8 mouse cellular contexts compared by ENCODE assay signal in the genomic region with DNA sequence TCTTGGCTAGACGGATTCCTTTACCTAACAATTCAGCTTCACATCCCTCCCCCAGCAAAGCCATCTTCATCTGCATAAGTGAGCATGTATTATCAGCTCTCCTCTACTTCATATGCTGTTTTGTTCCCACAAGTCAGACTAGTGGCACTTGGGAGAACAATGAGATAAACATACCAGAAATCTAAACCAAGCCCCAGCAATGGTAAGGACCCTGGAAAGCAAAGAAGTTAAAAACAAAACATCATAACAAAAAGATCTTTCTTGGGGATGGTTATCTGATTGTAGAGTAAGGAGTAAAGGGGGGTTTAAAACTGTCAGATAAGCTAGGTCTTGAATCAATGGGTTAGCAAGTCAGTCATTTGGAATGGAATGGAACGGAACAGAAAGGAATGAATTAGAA. TPM values are rescaled to one million over a fixed set of nuclear protein-coding genes. Genes with fewer than 3 reads are reported as not detected.
DNase-seq lines count a peak whose midpoint lies in the region; ATAC-seq and TF ChIP-seq lines count a peak whose summit lies in the region.

No protein-coding gene starts in this region.

- TF ChIP-seq CTCF in embryonic fibroblast, embryonic 13.5 days (IDR thresholded peaks at IDR 0.05; ENCODE audit: borderline replicate concordance, insufficient read depth, low read length): no peak
- TF ChIP-seq CTCF in thymus, adult 2 months (IDR thresholded peaks at IDR 0.05; ENCODE audit: borderline replicate concordance, control insufficient read depth, extremely low read depth, insufficient read depth, low read length, poor library complexity): no peak

- ATAC-seq in neural tube, embryonic 11.5 days (ENCODE audit: insufficient read depth, low FRiP score, low TSS enrichment): no peak
- ATAC-seq in limb, embryonic 12.5 days (ENCODE audit: insufficient number of reproducible peaks, insufficient read depth, low FRiP score, low TSS enrichment, low read depth): no peak
- no peak for ATAC-seq in stomach, embryonic 14.5 days (ENCODE audit: insufficient number of reproducible peaks, insufficient read depth, low FRiP score, low read depth)

- H3K27ac ChIP-seq in neural tube, embryonic 11.5 days (ENCODE audit: low read depth, low read length): no peak overlapping the region
- peak overlapping the region; percentile 32 for H3K27ac ChIP-seq in embryonic fibroblast, embryonic 13.5 days (ENCODE audit: insufficient read depth, low read length)
- no peak overlapping the region for H3K27ac ChIP-seq in limb, embryonic 12.5 days
- no peak overlapping the region for H3K27ac ChIP-seq in stomach, embryonic 14.5 days (ENCODE audit: low read length)
- no peak overlapping the region for H3K27ac ChIP-seq in thymus, adult 2 months (ENCODE audit: control insufficient read depth, insufficient read depth, low read length)

- H3K4me1 ChIP-seq in neural tube, embryonic 11.5 days (ENCODE audit: control insufficient read depth, insufficient read depth, low read length): peaks cover 5% of the 10 kb centered on the region
- H3K4me1 ChIP-seq in embryonic fibroblast, embryonic 13.5 days (ENCODE audit: control insufficient read depth, insufficient read depth, low read length): peaks cover 2% of the 10 kb centered on the region; the same call in 1 of the 2 replicates
- H3K4me1 ChIP-seq in limb, embryonic 12.5 days (replicated peaks): peaks cover 7% of the 10 kb centered on the region
- peaks cover 5% of the 10 kb centered on the region; the same call in 1 of the 2 replicates for H3K4me1 ChIP-seq in stomach, embryonic 14.5 days (ENCODE audit: control insufficient read depth, insufficient read depth, low read length)
- H3K4me1 ChIP-seq in thymus, adult 2 months (replicated peaks; ENCODE audit: control insufficient read depth, insufficient read depth, low read length): peaks cover 3% of the 10 kb centered on the region; the same call in 1 of the 2 replicates

- H3K4me2 ChIP-seq in neural tube, embryonic 11.5 days (ENCODE audit: low read depth): peak overlapping the region; percentile 64
- peak overlapping the region; percentile 66 for H3K4me2 ChIP-seq in limb, embryonic 12.5 days
- H3K4me2 ChIP-seq in stomach, embryonic 14.5 days (replicated peaks; ENCODE audit: low read depth, low read length): peak overlapping the region; percentile 78

- H3K4me3 ChIP-seq in neural tube, embryonic 11.5 days (ENCODE audit: low read depth, low read length): peak overlapping the region; percentile 79
- H3K4me3 ChIP-seq in embryonic fibroblast, embryonic 13.5 days (ENCODE audit: insufficient read depth, low read length): peak overlapping the region; percentile 85
- peak overlapping the region; percentile 83 for H3K4me3 ChIP-seq in limb, embryonic 12.5 days (replicated peaks)
- peak overlapping the region; percentile 85 for H3K4me3 ChIP-seq in stomach, embryonic 14.5 days (ENCODE audit: low read depth, low read length)
- H3K4me3 ChIP-seq in thymus, adult 2 months (ENCODE audit: control insufficient read depth, insufficient read depth, low read length): no peak overlapping the region

- H3K36me3 ChIP-seq in neural tube, embryonic 11.5 days (ENCODE audit: control insufficient read depth, insufficient read depth, low read length): no peaks in the 10 kb centered on the region; the same call in 1 of the 2 replicates
- H3K36me3 ChIP-seq in limb, embryonic 12.5 days: peaks cover 15% of the 10 kb centered on the region
- no peaks in the 10 kb centered on the region; the same call in none of the 2 replicates for H3K36me3 ChIP-seq in stomach, embryonic 14.5 days (ENCODE audit: control insufficient read depth, insufficient read depth, low read length)
- H3K36me3 ChIP-seq in thymus, adult 2 months (ENCODE audit: control insufficient read depth, insufficient read depth, low read length): no peaks in the 10 kb centered on the region

- peak overlapping the region; percentile 92 for H3K9ac ChIP-seq in neural tube, embryonic 11.5 days (ENCODE audit: low read length)
- H3K9ac ChIP-seq in limb, embryonic 12.5 days (replicated peaks): peak overlapping the region; percentile 96
- H3K9ac ChIP-seq in stomach, embryonic 14.5 days (replicated peaks; ENCODE audit: low read depth, low read length): peak overlapping the region; percentile 90

- DNase-seq in neural tube, embryonic 11.5 days (ENCODE audit: low spot score): no peak
- DNase-seq in neural tube, embryonic 10.5 days (ENCODE audit: extremely low spot score, low spot score): no peak
- DNase-seq in gastrocnemius, postnatal 4 days (ENCODE audit: low spot score in 2 of 2): no peak
- DNase-seq in thymus, adult 2 months: no peak
- no peak for DNase-seq in urinary bladder, adult 2 months (ENCODE audit: low spot score)

- no peaks in the 10 kb centered on the region for H3K27me3 ChIP-seq in neural tube, embryonic 11.5 days (ENCODE audit: control insufficient read depth, insufficient read depth, low read length)
- no peaks in the 10 kb centered on the region for H3K27me3 ChIP-seq in limb, embryonic 12.5 days
- no peaks in the 10 kb centered on the region for H3K27me3 ChIP-seq in stomach, embryonic 14.5 days (ENCODE audit: control insufficient read depth, insufficient read depth, low read length)
- no peaks in the 10 kb centered on the region for H3K27me3 ChIP-seq in thymus, adult 2 months (ENCODE audit: control insufficient read depth, insufficient read depth, low read length)

- 12% methylated on average over 2 of the region's 2 CpGs for WGBS in neural tube, embryonic 11.5 days
- WGBS in limb, embryonic 12.5 days: 10% methylated on average over 2 of the region's 2 CpGs
- WGBS in stomach, embryonic 14.5 days: 26% methylated on average over 2 of the region's 2 CpGs
- 63% methylated on average over 2 of the region's 2 CpGs for WGBS in thymus, adult 2 months

- H3K9me3 ChIP-seq in neural tube, embryonic 11.5 days (ENCODE audit: control insufficient read depth, low read length): no peaks in the 10 kb centered on the region
- no peaks in the 10 kb centered on the region for H3K9me3 ChIP-seq in limb, embryonic 12.5 days
- no peaks in the 10 kb centered on the region for H3K9me3 ChIP-seq in stomach, embryonic 14.5 days (ENCODE audit: control insufficient read depth, low read depth, low read length)

- no peak for TF ChIP-seq POLR2A in embryonic fibroblast, embryonic 13.5 days (IDR thresholded peaks at IDR 0.05; ENCODE audit: low read depth, low read length)
- TF ChIP-seq POLR2A in thymus, adult 2 months (IDR thresholded peaks at IDR 0.05; ENCODE audit: control insufficient read depth, extremely low read depth, insufficient read depth, low read length, poor library complexity): no peak

RNA-seq across cellular contexts. Expression of gene Flywch1, which starts 0.9 kb away (rescaled TPM):
- 173 and 197 TPM in 2 replicates for polyA plus RNA-seq in neural tube, embryonic 11.5 days (2014; fragmentation: Nextera tagmentation; extraction: Ambion mirVana)
- 29.3 and 33.0 TPM in 2 replicates for polyA plus RNA-seq in embryonic fibroblast, embryonic 13.5 days (2011; ENCODE audit: insufficient read length, low read depth, missing spikeins)
- 136 and 140 TPM in 2 replicates for polyA plus RNA-seq in limb, embryonic 12.5 days (2016; fragmentation: Nextera tagmentation; extraction: Ambion mirVana)
- polyA plus RNA-seq in stomach, embryonic 14.5 days (2014; fragmentation: Nextera tagmentation; extraction: Ambion mirVana): 54.3 and 57.3 TPM in 2 replicates
- 10 to 100 TPM; 44.5 to 49.2 TPM for total RNA-seq in gastrocnemius, postnatal 4 days (2021)
- polyA plus RNA-seq in thymus, adult 2 months (2012; rRNA removed): 32.0 and 33.6 TPM in 2 replicates
- polyA plus RNA-seq in urinary bladder, adult 2 months (2012; rRNA removed): 35.0 and 39.3 TPM in 2 replicates

RNA-seq across cellular contexts. Expression of gene Flywch2, which starts 15.4 kb away (rescaled TPM):
- 29.1 and 32.6 TPM in 2 replicates for polyA plus RNA-seq in neural tube, embryonic 11.5 days (2014; fragmentation: Nextera tagmentation; extraction: Ambion mirVana)
- 2.2 and 2.8 TPM in 2 replicates for polyA plus RNA-seq in embryonic fibroblast, embryonic 13.5 days (2011; ENCODE audit: insufficient read length, low read depth, missing spikeins)
- 71.0 and 76.7 TPM in 2 replicates for polyA plus RNA-seq in limb, embryonic 12.5 days (2016; fragmentation: Nextera tagmentation; extraction: Ambion mirVana)
- polyA plus RNA-seq in stomach, embryonic 14.5 days (2014; fragmentation: Nextera tagmentation; extraction: Ambion mirVana): 29.0 and 31.0 TPM in 2 replicates
- total RNA-seq in gastrocnemius, postnatal 4 days (2021): 1 to 10 TPM; 5.6 to 6.0 TPM
- 2.3 and 4.0 TPM in 2 replicates for polyA plus RNA-seq in thymus, adult 2 months (2012; rRNA removed)
- 9.0 and 13.2 TPM in 2 replicates for polyA plus RNA-seq in urinary bladder, adult 2 months (2012; rRNA removed)

RNA-seq across cellular contexts. Expression of gene Srrm2, which starts 19.8 kb away (rescaled TPM):
- 399 and 408 TPM in 2 replicates for polyA plus RNA-seq in neural tube, embryonic 11.5 days (2014; fragmentation: Nextera tagmentation; extraction: Ambion mirVana)
- polyA plus RNA-seq in embryonic fibroblast, embryonic 13.5 days (2011; ENCODE audit: insufficient read length, low read depth, missing spikeins): 264 and 303 TPM in 2 replicates
- 639 and 703 TPM in 2 replicates for polyA plus RNA-seq in limb, embryonic 12.5 days (2016; fragmentation: Nextera tagmentation; extraction: Ambion mirVana)
- polyA plus RNA-seq in stomach, embryonic 14.5 days (2014; fragmentation: Nextera tagmentation; extraction: Ambion mirVana): 513 and 521 TPM in 2 replicates
- total RNA-seq in gastrocnemius, postnatal 4 days (2021): 100 to 1,000 TPM; 293 to 304 TPM
- 874 and 1,056 TPM in 2 replicates for polyA plus RNA-seq in thymus, adult 2 months (2012; rRNA removed)
- polyA plus RNA-seq in urinary bladder, adult 2 months (2012; rRNA removed): 540 TPM in 2 replicates

RNA-seq across cellular contexts. Expression of gene Kremen2, which starts 24.9 kb away (rescaled TPM):
- polyA plus RNA-seq in neural tube, embryonic 11.5 days (2014; fragmentation: Nextera tagmentation; extraction: Ambion mirVana): 6.8 and 7.8 TPM in 2 replicates
- polyA plus RNA-seq in embryonic fibroblast, embryonic 13.5 days (2011; ENCODE audit: insufficient read length, low read depth, missing spikeins): not detected in 2 replicates
- 30.0 and 34.8 TPM in 2 replicates for polyA plus RNA-seq in limb, embryonic 12.5 days (2016; fragmentation: Nextera tagmentation; extraction: Ambion mirVana)
- polyA plus RNA-seq in stomach, embryonic 14.5 days (2014; fragmentation: Nextera tagmentation; extraction: Ambion mirVana): 0.45 and 0.69 TPM in 2 replicates
- under 1 TPM; 0.13 to 0.20 TPM for total RNA-seq in gastrocnemius, postnatal 4 days (2021)
- polyA plus RNA-seq in thymus, adult 2 months (2012; rRNA removed): 2.8 and 3.8 TPM in 2 replicates
- polyA plus RNA-seq in urinary bladder, adult 2 months (2012; rRNA removed): 0.04 and 0.11 TPM in 2 replicates

RNA-seq across cellular contexts. Expression of gene Paqr4, which starts 29.8 kb away (rescaled TPM):
- 31.4 and 37.1 TPM in 2 replicates for polyA plus RNA-seq in neural tube, embryonic 11.5 days (2014; fragmentation: Nextera tagmentation; extraction: Ambion mirVana)
- polyA plus RNA-seq in embryonic fibroblast, embryonic 13.5 days (2011; ENCODE audit: insufficient read length, low read depth, missing spikeins): 5.1 and 6.3 TPM in 2 replicates
- 11.6 and 13.6 TPM in 2 replicates for polyA plus RNA-seq in limb, embryonic 12.5 days (2016; fragmentation: Nextera tagmentation; extraction: Ambion mirVana)
- 24.7 and 25.2 TPM in 2 replicates for polyA plus RNA-seq in stomach, embryonic 14.5 days (2014; fragmentation: Nextera tagmentation; extraction: Ambion mirVana)
- total RNA-seq in gastrocnemius, postnatal 4 days (2021): 10 to 100 TPM; 12.5 to 13.4 TPM
- 12.4 and 13.2 TPM in 2 replicates for polyA plus RNA-seq in thymus, adult 2 months (2012; rRNA removed)
- 12.8 and 13.0 TPM in 2 replicates for polyA plus RNA-seq in urinary bladder, adult 2 months (2012; rRNA removed)
